Mouse (Mus musculus) heart, embryonic 14.5 days (tissue): ENCODE results near the gene Ccdc175. TPM values are rescaled to one million over a fixed set of nuclear protein-coding genes. Genes with fewer than 3 reads are reported as not detected.

Experiments used
- ATAC-seq: fragments of 200-750 bp; cut with Nextera tagmentation; 2 replicates; pipeline ENCODE4 v1.8.0; 2017; ENCODE audit warnings: low read depth, moderate TSS enrichment; ENCODE audit not compliant: insufficient number of reproducible peaks, insufficient read depth, low FRiP score
- H3K27ac ChIP-seq, 2 experiments: fragments of 200-500 bp in 1 of 2; fragments of 300-500 bp in 1 of 2; sonication (generic) in 1 of 2; replicated peaks in 1 of 2; 2 replicates each; pipeline ENCODE4 v1.5.1; 2012 to 2014; ENCODE audit warnings: low read depth in 2 of 2, low read length in 2 of 2, control low read depth in 1 of 2, mild to moderate bottlenecking in 1 of 2, mixed read lengths in 1 of 2; ENCODE audit not compliant: control insufficient read depth in 1 of 2, insufficient read depth in 1 of 2
- H3K27me3 ChIP-seq: fragments of 300-500 bp; sonication (generic); 2 replicates; pipeline ENCODE4 v1.6.1; 2014; ENCODE audit warnings: mild to moderate bottlenecking, low read length, control low read depth; ENCODE audit not compliant: control insufficient read depth, insufficient read depth
- H3K36me3 ChIP-seq: fragments of 300-500 bp; sonication (generic); 2 replicates; pipeline ENCODE4 v1.6.1; 2014; ENCODE audit warnings: mild to moderate bottlenecking, control low read depth, low read length, mixed read lengths; ENCODE audit not compliant: control insufficient read depth, insufficient read depth
- H3K4me1 ChIP-seq, 2 experiments: fragments of 200-500 bp in 1 of 2; fragments of 300-500 bp in 1 of 2; sonication (generic) in 1 of 2; 2 replicates each; pipeline ENCODE4 v1.6.1; 2012 to 2014; ENCODE audit warnings: low read length in 2 of 2, control low read depth in 1 of 2, mixed read lengths in 1 of 2; ENCODE audit not compliant: control insufficient read depth in 2 of 2, insufficient read depth in 2 of 2
- H3K4me2 ChIP-seq: fragments of 300-500 bp; sonication (generic); 2 replicates; pipeline ENCODE4 v1.6.1; 2014; ENCODE audit warnings: mild to moderate bottlenecking, low read length
- H3K4me3 ChIP-seq, 2 experiments: fragments of 200-500 bp in 1 of 2; fragments of 300-500 bp in 1 of 2; sonication (generic) in 1 of 2; 2 replicates each; pipeline ENCODE4 v1.5.1; 2012 to 2014; ENCODE audit warnings: low read length in 2 of 2, mild to moderate bottlenecking in 2 of 2, control low read depth in 1 of 2, low read depth in 1 of 2, moderate library complexity in 1 of 2; ENCODE audit not compliant: control insufficient read depth in 1 of 2, insufficient read depth in 1 of 2
- H3K9ac ChIP-seq: fragments of 300-500 bp; sonication (generic); 2 replicates; pipeline ENCODE4 v1.6.1; 2014; ENCODE audit warnings: mild to moderate bottlenecking, low read length
- H3K9me3 ChIP-seq: fragments of 300-500 bp; sonication (generic); 2 replicates; pipeline ENCODE4 v1.6.1; 2016; ENCODE audit warnings: low read length, control low read depth; ENCODE audit not compliant: control insufficient read depth
- WGBS: fragments of 180-500 bp; shearing (Covaris S2); extraction: QIAGEN DNeasy Blood & Tissue Kit; methylation state at CpG from one replicate; pipeline ENCODE4 v1.1.7; 2014; 5-methylcytosine and 5-hydroxymethylcytosine counted together
- polyA plus RNA-seq: library from polyadenylated mRNA; unstranded; fragments of >200 nt; fragmentation: Nextera tagmentation; extraction: Ambion mirVana; gene quantifications from 2 replicates; pipeline ENCODE4 v1.2.1, GENCODE M21; 2014

Gene Ccdc175
- polyA plus RNA-seq, 1 experiment from 2014 or later = not detected

- no peak for ATAC-seq
- H3K27ac ChIP-seq = no peak overlapping the region
- H3K9me3 ChIP-seq = no peaks in the 10 kb centered on the region
- no peaks in the 10 kb centered on the region for H3K36me3 ChIP-seq
- WGBS = 91% methylated on average over 16 of the region's 16 CpGs
- no peaks in the 10 kb centered on the region for H3K27me3 ChIP-seq
- no peak overlapping the region for H3K9ac ChIP-seq
- H3K4me3 ChIP-seq = no peak overlapping the region
- no peaks in the 10 kb centered on the region; a peak in 1 of 4 replicates for H3K4me1 ChIP-seq
- H3K4me2 ChIP-seq = no peak overlapping the region
Observed at GRCm38 (mm10) chr12:72223557-72224102, 38.8 kb upstream of the Ccdc175 start.

DNA sequence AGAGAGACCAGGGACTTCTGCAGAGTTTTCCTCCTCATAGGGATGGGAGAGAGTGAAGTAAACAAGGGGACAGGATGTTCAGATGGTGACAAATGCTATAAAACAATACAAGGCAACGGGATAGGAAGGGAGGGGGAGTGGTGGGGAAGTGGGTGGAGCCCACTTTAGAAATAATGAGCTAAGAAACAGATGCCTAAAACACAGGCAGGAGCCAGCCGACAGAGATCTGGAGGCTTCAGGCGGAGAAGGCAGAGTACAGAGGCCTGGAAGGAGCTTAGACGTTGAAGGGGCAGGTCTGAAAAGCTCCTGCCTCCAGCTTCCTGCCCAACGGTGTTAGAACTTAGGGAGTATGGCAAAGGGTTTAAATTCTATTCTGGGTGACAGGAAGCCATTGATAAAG is 28.7 kb upstream of the Ccdc175 start:
- Histone ChIP-seq H3K4me3 (no peak overlapping the region), H3K9me3 (no peaks in the 10 kb centered on the region), H3K27ac (no peak overlapping the region), H3K4me2 (no peak overlapping the region), H3K36me3 (no peaks in the 10 kb centered on the region), H3K27me3 (no peaks in the 10 kb centered on the region), H3K4me1 (no peaks in the 10 kb centered on the region), H3K9ac (no peak overlapping the region)
- no peak for ATAC-seq
- WGBS = 35% methylated on average over 5 of the region's 5 CpGs

GRCm38 (mm10) chr12:72200828-72201227 is 16.0 kb upstream of the Ccdc175 start:
- no peak overlapping the region for H3K9ac ChIP-seq
- no peak overlapping the region for H3K27ac ChIP-seq
- no peak overlapping the region for H3K4me3 ChIP-seq
- ATAC-seq = no peak
- no peak overlapping the region for H3K4me2 ChIP-seq
- peaks cover 4 to 7% of the 10 kb centered on the region in 2 experiments; a peak in 3 of 4 replicates for H3K4me1 ChIP-seq
- no peaks in the 10 kb centered on the region for H3K9me3 ChIP-seq
- H3K27me3 ChIP-seq = no peaks in the 10 kb centered on the region
- H3K36me3 ChIP-seq = no peaks in the 10 kb centered on the region
- 77% methylated on average over 3 of the region's 3 CpGs for WGBS

DNA sequence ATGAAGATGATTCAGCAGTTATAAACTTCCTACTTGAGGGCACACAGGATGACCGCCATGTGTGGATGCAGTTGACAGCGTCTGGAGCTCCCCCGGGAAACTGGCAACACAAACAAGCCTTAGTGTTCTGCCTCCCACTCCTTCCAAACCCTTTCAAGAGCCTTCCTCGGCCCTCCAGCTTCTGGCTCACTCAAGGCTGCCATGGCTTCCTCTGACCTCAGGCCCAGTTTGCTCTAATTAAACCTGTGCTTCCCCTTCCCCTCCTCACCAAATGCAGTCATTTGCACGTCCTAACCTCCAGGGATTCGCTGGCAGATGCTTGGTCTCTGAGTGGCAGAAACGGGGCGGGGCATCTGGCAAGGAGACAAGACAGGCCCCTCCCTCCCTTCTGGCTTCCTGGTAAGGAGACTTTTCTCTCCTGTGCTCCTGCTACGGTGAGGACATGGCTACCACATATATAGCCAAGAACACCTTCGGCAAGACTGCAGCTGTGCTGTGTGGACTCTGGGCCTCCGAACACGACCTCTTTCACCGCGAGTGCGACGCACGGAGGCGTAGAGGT is 13.2 kb upstream of the Ccdc175 start:
- Histone ChIP-seq H3K4me3 (no peak overlapping the region), H3K27me3 (no peaks in the 10 kb centered on the region), H3K4me1 (peaks cover 4 to 7% of the 10 kb centered on the region in 2 experiments; a peak in 3 of 4 replicates), H3K9me3 (no peaks in the 10 kb centered on the region), H3K9ac (no peak overlapping the region), H3K27ac (no peak overlapping the region), H3K4me2 (peak overlapping the region; percentile 16; the same call in 1 of the 2 replicates), H3K36me3 (no peaks in the 10 kb centered on the region)
- ATAC-seq = peak; percentile 13; the same call in 1 of the 2 replicates
- 47% methylated on average over 18 of the region's 18 CpGs for WGBS

- no peak for ATAC-seq
- WGBS = 46% methylated on average over 7 of the region's 7 CpGs
Observed at GRCm38 (mm10) chr12:72197434-72197833, 12.6 kb upstream of the Ccdc175 start.

GRCm38 (mm10) chr12:72179561-72179960 is 5.3 kb downstream of the Ccdc175 start:
- Histone ChIP-seq H3K27ac (no peak overlapping the region), H3K4me1 (no peaks in the 10 kb centered on the region), H3K4me3 (no peak overlapping the region), H3K27me3 (no peaks in the 10 kb centered on the region), H3K9me3 (0 out of 2 replicates have a peak, but pooled peaks cover 3% of the 10 kb centered on the region), H3K4me2 (no peak overlapping the region), H3K9ac (no peak overlapping the region), H3K36me3 (no peaks in the 10 kb centered on the region)
- no peak for ATAC-seq
- WGBS = 68% methylated on average over 4 of the region's 4 CpGs

More at GRCm38 (mm10) chr12:72197434-72197833, 12.6 kb upstream of the Ccdc175 start:
- Histone ChIP-seq H3K27ac (no peak overlapping the region), H3K27me3 (no peaks in the 10 kb centered on the region), H3K4me2 (0 out of 2 replicates have a peak overlapping the region, but pooled peaks have one; percentile 16), H3K4me1 (peaks cover 4 to 7% of the 10 kb centered on the region in 2 experiments; a peak in 3 of 4 replicates), H3K36me3 (no peaks in the 10 kb centered on the region), H3K9ac (no peak overlapping the region), H3K9me3 (no peaks in the 10 kb centered on the region), H3K4me3 (no peak overlapping the region)

DNA sequence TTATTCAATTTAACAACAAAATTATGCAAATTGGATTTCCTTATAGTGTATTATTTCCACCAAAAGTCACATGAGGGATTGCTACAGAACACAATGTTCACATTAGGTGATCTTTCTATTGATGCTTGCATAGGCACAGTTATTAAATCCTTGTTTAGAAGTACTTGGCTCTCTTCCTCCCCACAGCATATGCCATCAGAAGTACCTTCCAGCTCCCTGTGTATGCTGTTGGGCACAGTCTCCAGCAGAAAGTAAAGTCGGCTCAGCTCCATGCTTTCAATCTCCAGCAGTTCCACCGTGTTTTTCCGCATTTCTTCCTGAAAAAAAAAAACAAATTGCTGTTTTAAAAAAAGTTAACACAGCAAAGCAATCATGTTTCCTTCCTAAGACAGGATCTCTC is 6.5 kb downstream of the Ccdc175 start:
- no peak overlapping the region for H3K9ac ChIP-seq
- no peak overlapping the region for H3K4me3 ChIP-seq
- no peaks in the 10 kb centered on the region for H3K4me1 ChIP-seq
- H3K36me3 ChIP-seq = no peaks in the 10 kb centered on the region
- H3K27me3 ChIP-seq = no peaks in the 10 kb centered on the region
- H3K9me3 ChIP-seq = 0 out of 2 replicates have a peak, but pooled peaks cover 3% of the 10 kb centered on the region
- no peak overlapping the region for H3K4me2 ChIP-seq
- WGBS = 80% methylated on average over 3 of the region's 3 CpGs
- ATAC-seq = no peak
- H3K27ac ChIP-seq = no peak overlapping the region
